Mouse (Mus musculus): ENCODE data around the gene Fbxo21. TPM values are rescaled to one million over a fixed set of nuclear protein-coding genes. Genes with fewer than 3 reads are reported as not detected.

Gene Fbxo21
- polyA plus RNA-seq, 1 experiment from 2014 or later: 163 TPM

- peak overlapping the region; percentile 98 for H3K4me2 ChIP-seq (ENCODE audit: low read length)
- H3K27me3 ChIP-seq (ENCODE audit: control insufficient read depth, insufficient read depth, low read length): peaks cover 50% of the 10 kb centered on the region
- peak; percentile 52 for DNase-seq
- H3K9me3 ChIP-seq (ENCODE audit: control insufficient read depth, low read length): no peaks in the 10 kb centered on the region
- H3K4me1 ChIP-seq (ENCODE audit: control insufficient read depth, insufficient read depth, low read length): peaks cover 15% of the 10 kb centered on the region
- H3K4me3 ChIP-seq (replicated peaks; ENCODE audit: low read depth, low read length): peak overlapping the region; percentile 19; the same call in 1 of the 2 replicates
- 4% methylated on average over 10 of the region's 10 CpGs for WGBS
- 0 out of 2 replicates have a peak overlapping the region, but pooled peaks have one; percentile 16 for H3K9ac ChIP-seq (replicated peaks; ENCODE audit: low read length)
- H3K36me3 ChIP-seq (ENCODE audit: control insufficient read depth, insufficient read depth, low read length): no peaks in the 10 kb centered on the region
- ATAC-seq (ENCODE audit: low FRiP score, low TSS enrichment): no peak
- no peak overlapping the region for H3K27ac ChIP-seq (replicated peaks; ENCODE audit: low read depth, low read length)
Observed at GRCm38 (mm10) chr5:118029420-118029819, 52.9 kb downstream of the Fbxo21 start.

DNA sequence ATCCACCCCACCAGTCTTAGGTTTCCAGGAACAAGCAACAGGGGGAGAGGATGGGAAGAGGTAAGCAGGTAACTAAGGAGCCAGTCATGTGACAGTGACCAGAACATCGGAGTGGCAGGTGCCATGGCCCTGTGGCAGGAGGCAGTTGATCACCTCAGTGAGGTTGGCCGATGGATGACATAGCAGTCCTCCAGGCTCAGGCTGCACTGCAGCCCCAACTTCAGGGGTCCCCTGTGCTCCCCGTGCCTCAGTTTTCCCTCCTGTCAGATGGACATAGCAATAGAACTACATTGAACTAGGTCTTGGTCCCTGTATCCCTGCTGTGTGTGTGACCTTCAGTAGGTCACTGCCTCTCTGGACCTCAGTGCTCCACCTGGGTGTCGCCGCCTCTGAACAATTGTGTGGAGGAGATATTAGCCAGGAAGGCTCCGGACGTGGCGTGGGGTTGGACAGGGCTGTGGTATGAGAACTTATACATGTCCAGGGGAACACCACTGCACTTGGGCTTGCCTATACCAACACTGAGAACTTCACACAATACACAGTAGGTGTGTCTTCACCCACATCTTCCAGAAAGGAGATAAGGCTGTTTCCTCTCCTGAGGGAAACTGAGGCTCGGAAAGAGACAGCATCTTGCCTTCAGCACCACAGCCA, 53.6 kb downstream of the Fbxo21 start:
- no peak overlapping the region for H3K27ac ChIP-seq (replicated peaks; ENCODE audit: low read depth, low read length)
- H3K4me2 ChIP-seq (ENCODE audit: low read length): no peak overlapping the region
- no peaks in the 10 kb centered on the region for H3K36me3 ChIP-seq (ENCODE audit: control insufficient read depth, insufficient read depth, low read length)
- H3K4me1 ChIP-seq (ENCODE audit: control insufficient read depth, insufficient read depth, low read length): peaks cover 15% of the 10 kb centered on the region
- WGBS: 92% methylated on average over 9 of the region's 9 CpGs
- H3K9me3 ChIP-seq (ENCODE audit: control insufficient read depth, low read length): no peaks in the 10 kb centered on the region
- H3K27me3 ChIP-seq (ENCODE audit: control insufficient read depth, insufficient read depth, low read length): peaks cover 50% of the 10 kb centered on the region
- DNase-seq (no peak), ATAC-seq (ENCODE audit: low FRiP score, low TSS enrichment) (no peak)
- H3K4me3 ChIP-seq (replicated peaks; ENCODE audit: low read depth, low read length): no peak overlapping the region
- H3K9ac ChIP-seq (replicated peaks; ENCODE audit: low read length): no peak overlapping the region

DNA sequence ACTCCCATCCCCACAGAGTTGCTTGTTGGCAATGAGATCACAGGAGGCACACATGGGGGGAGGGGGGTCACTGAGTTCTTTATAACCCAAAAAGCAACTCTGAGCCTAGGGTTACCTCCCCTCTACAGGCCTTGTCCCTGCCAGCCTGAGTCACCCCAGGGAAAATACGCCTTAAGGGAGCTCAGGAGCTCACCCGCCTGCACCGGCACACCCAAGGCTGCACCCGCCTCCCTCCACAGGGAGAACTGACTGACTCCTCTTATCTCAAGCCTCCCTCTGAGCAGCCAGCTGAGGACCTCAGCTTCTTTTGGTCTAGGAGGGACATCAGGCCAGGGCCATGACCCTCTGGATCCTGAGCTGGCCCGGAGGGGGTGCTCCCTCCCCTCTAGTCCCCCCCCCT, 54.5 kb downstream of the Fbxo21 start:
- 52% methylated on average over 5 of the region's 5 CpGs for WGBS
- DNase-seq (no peak), ATAC-seq (ENCODE audit: low FRiP score, low TSS enrichment) (no peak)
- no peak overlapping the region for H3K27ac ChIP-seq (replicated peaks; ENCODE audit: low read depth, low read length)
- no peak overlapping the region for H3K4me3 ChIP-seq (replicated peaks; ENCODE audit: low read depth, low read length)
- no peak overlapping the region for H3K9ac ChIP-seq (replicated peaks; ENCODE audit: low read length)
- no peak overlapping the region for H3K4me2 ChIP-seq (ENCODE audit: low read length)
- no peaks in the 10 kb centered on the region for H3K36me3 ChIP-seq (ENCODE audit: control insufficient read depth, insufficient read depth, low read length)
- no peaks in the 10 kb centered on the region for H3K9me3 ChIP-seq (ENCODE audit: control insufficient read depth, low read length)
- peaks cover 43% of the 10 kb centered on the region for H3K27me3 ChIP-seq (ENCODE audit: control insufficient read depth, insufficient read depth, low read length)
- peaks cover 15% of the 10 kb centered on the region for H3K4me1 ChIP-seq (ENCODE audit: control insufficient read depth, insufficient read depth, low read length)

GRCm38 (mm10) chr5:118031508-118031907, 55.0 kb downstream of the Fbxo21 start:
- Histone ChIP-seq H3K27me3 (ENCODE audit: control insufficient read depth, insufficient read depth, low read length) (peaks cover 39% of the 10 kb centered on the region), H3K36me3 (ENCODE audit: control insufficient read depth, insufficient read depth, low read length) (no peaks in the 10 kb centered on the region), H3K27ac (replicated peaks; ENCODE audit: low read depth, low read length) (no peak overlapping the region), H3K4me3 (replicated peaks; ENCODE audit: low read depth, low read length) (no peak overlapping the region), H3K9ac (replicated peaks; ENCODE audit: low read length) (no peak overlapping the region), H3K4me2 (ENCODE audit: low read length) (no peak overlapping the region), H3K9me3 (ENCODE audit: control insufficient read depth, low read length) (no peaks in the 10 kb centered on the region), H3K4me1 (ENCODE audit: control insufficient read depth, insufficient read depth, low read length) (peaks cover 15% of the 10 kb centered on the region)
- ATAC-seq (ENCODE audit: low FRiP score, low TSS enrichment) (no peak), DNase-seq (no peak)
- WGBS: 46% methylated on average over 4 of the region's 4 CpGs

- Histone ChIP-seq H3K27ac (replicated peaks; ENCODE audit: low read depth, low read length) (no peak overlapping the region), H3K27me3 (ENCODE audit: control insufficient read depth, insufficient read depth, low read length) (peaks cover 20% of the 10 kb centered on the region), H3K9me3 (ENCODE audit: control insufficient read depth, low read length) (no peaks in the 10 kb centered on the region), H3K36me3 (ENCODE audit: control insufficient read depth, insufficient read depth, low read length) (no peaks in the 10 kb centered on the region), H3K4me2 (ENCODE audit: low read length) (no peak overlapping the region), H3K4me3 (replicated peaks; ENCODE audit: low read depth, low read length) (no peak overlapping the region), H3K9ac (replicated peaks; ENCODE audit: low read length) (no peak overlapping the region), H3K4me1 (ENCODE audit: control insufficient read depth, insufficient read depth, low read length) (peaks cover 11% of the 10 kb centered on the region; the same call in 1 of the 2 replicates)
- 45% methylated on average over 4 of the region's 4 CpGs for WGBS
- DNase-seq (no peak), ATAC-seq (ENCODE audit: low FRiP score, low TSS enrichment) (no peak)
Observed at GRCm38 (mm10) chr5:118033328-118033727, 56.8 kb downstream of the Fbxo21 start.

GRCm38 (mm10) chr5:118033740-118034139, 57.2 kb downstream of the Fbxo21 start:
- WGBS: 74% methylated on average over 6 of the region's 6 CpGs
- no peak for ATAC-seq (ENCODE audit: low FRiP score, low TSS enrichment)
- H3K27ac ChIP-seq (replicated peaks; ENCODE audit: low read depth, low read length): no peak overlapping the region
- no peaks in the 10 kb centered on the region for H3K9me3 ChIP-seq (ENCODE audit: control insufficient read depth, low read length)
- H3K4me2 ChIP-seq (ENCODE audit: low read length): no peak overlapping the region
- DNase-seq: no peak
- H3K27me3 ChIP-seq (ENCODE audit: control insufficient read depth, insufficient read depth, low read length): peaks cover 16% of the 10 kb centered on the region
- H3K36me3 ChIP-seq (ENCODE audit: control insufficient read depth, insufficient read depth, low read length): no peaks in the 10 kb centered on the region
- H3K4me3 ChIP-seq (replicated peaks; ENCODE audit: low read depth, low read length): no peak overlapping the region
- H3K4me1 ChIP-seq (ENCODE audit: control insufficient read depth, insufficient read depth, low read length): peaks cover 11% of the 10 kb centered on the region; the same call in 1 of the 2 replicates
- H3K9ac ChIP-seq (replicated peaks; ENCODE audit: low read length): no peak overlapping the region

- DNase-seq (no peak), ATAC-seq (ENCODE audit: low FRiP score, low TSS enrichment) (no peak)
- Histone ChIP-seq H3K27ac (replicated peaks; ENCODE audit: low read depth, low read length) (no peak overlapping the region), H3K36me3 (ENCODE audit: control insufficient read depth, insufficient read depth, low read length) (no peaks in the 10 kb centered on the region), H3K9ac (replicated peaks; ENCODE audit: low read length) (no peak overlapping the region), H3K9me3 (ENCODE audit: control insufficient read depth, low read length) (no peaks in the 10 kb centered on the region), H3K4me1 (ENCODE audit: control insufficient read depth, insufficient read depth, low read length) (peaks cover 12% of the 10 kb centered on the region; the same call in 1 of the 2 replicates), H3K4me3 (replicated peaks; ENCODE audit: low read depth, low read length) (no peak overlapping the region), H3K4me2 (ENCODE audit: low read length) (no peak overlapping the region), H3K27me3 (ENCODE audit: control insufficient read depth, insufficient read depth, low read length) (peaks cover 7% of the 10 kb centered on the region)
- WGBS: 86% methylated on average over 1 of the region's 1 CpGs
Observed at GRCm38 (mm10) chr5:118034632-118035031, 58.1 kb downstream of the Fbxo21 start.

DNA sequence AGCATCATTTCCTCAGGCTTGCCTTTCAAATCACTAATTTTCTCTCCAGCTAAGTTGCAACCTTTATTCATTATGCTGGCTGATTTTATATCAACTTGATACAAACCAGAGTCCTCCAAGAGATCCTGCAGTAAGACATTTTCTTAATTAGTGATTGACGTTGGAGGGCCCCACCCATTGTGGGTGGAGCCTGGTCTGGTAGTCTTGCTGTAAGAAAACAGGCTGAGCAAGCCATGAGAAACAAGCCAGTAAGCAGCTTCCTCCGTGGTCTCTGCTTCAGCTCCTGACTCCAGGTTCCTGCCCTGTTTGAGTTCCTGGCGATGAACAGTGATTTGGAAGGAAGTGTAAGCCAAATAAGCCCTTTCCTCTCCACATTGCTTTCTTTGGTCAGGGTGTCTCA, 59.3 kb downstream of the Fbxo21 start:
- no peaks in the 10 kb centered on the region for H3K27me3 ChIP-seq (ENCODE audit: control insufficient read depth, insufficient read depth, low read length)
- DNase-seq: no peak
- H3K9ac ChIP-seq (replicated peaks; ENCODE audit: low read length): no peak overlapping the region
- H3K27ac ChIP-seq (replicated peaks; ENCODE audit: low read depth, low read length): no peak overlapping the region
- H3K36me3 ChIP-seq (ENCODE audit: control insufficient read depth, insufficient read depth, low read length): no peaks in the 10 kb centered on the region
- no peak for ATAC-seq (ENCODE audit: low FRiP score, low TSS enrichment)
- peaks cover 11% of the 10 kb centered on the region; the same call in 1 of the 2 replicates for H3K4me1 ChIP-seq (ENCODE audit: control insufficient read depth, insufficient read depth, low read length)
- H3K9me3 ChIP-seq (ENCODE audit: control insufficient read depth, low read length): no peaks in the 10 kb centered on the region
- no peak overlapping the region for H3K4me2 ChIP-seq (ENCODE audit: low read length)
- WGBS: 64% methylated on average over 3 of the region's 3 CpGs
- H3K4me3 ChIP-seq (replicated peaks; ENCODE audit: low read depth, low read length): no peak overlapping the region
